Mouse (Mus musculus): ENCODE measurements around the gene Klhl6. TPM values are rescaled to one million over a fixed set of nuclear protein-coding genes. Genes with fewer than 3 reads are reported as not detected.
"Not testable (repeated sequence)": the region's sequence is repeated elsewhere in the genome, so short reads cannot be mapped to it uniquely, and the experiment has no call there.

The Klhl6 gene
- polyA plus RNA-seq, 1 experiment: 33.7 TPM

DNA sequence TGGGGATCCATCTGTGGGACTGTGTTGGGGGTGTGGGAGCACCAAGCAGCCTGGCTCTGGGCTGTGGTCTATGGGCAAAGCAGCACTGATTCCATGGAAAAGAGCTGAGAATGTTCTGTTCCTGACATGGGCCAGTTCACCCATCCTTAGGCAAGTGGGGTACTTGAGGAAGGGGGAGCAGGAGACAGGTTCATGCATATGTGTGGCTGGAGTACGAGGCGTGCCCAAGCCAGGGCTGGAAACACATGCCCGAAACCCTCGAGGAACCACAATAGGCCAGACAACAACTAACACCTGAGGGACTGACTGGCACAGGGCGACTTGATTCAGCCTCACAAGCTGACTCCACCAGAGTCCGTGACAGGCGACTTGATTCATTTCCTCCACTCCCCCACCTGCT is 14.8 kb upstream of the Klhl6 start:
- WGBS: 96% methylated on average over 7 of the region's 7 CpGs

DNA sequence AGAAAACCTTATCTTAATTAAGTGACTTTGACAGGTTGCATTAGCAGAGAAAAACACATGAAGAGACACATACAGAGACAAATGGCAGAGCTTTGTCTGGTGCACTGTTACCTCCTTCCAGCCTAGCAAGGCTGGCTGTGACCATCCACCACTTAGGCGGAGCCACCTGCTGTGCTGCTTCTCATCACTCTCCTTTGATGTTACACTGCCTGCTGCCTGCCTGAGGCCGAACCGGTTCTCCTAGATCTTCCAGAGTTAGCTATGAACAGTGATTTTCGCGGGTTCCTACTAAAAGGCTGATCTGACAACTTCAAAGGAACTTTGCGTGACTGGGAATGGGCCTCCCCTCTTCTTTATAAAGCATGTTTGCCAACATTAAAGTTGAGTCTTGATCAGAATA is 14.1 kb upstream of the Klhl6 start:
- H3K27ac ChIP-seq (ENCODE audit: insufficient read depth, low read length); DNase-seq (ENCODE audit: low read depth in 1 of 2, low spot score in 2 of 2); H3K4me1 ChIP-seq (ENCODE audit: control insufficient read depth, insufficient read depth, insufficient read length); H3K4me3 ChIP-seq (ENCODE audit: extremely low read depth, insufficient read depth, insufficient read length); H3K27me3 ChIP-seq (ENCODE audit: control insufficient read depth, insufficient read depth, low read length); H3K36me3 ChIP-seq (ENCODE audit: control insufficient read depth, insufficient read depth, low read length): not testable (repeated sequence)
- 72% methylated on average over 6 of the region's 6 CpGs for whole genome bisulfite sequencing

More for the DNA sequence above, 14.8 kb upstream of the Klhl6 start:
- DNase-seq (ENCODE audit: low read depth in 1 of 2, low spot score in 2 of 2): no peak
- no peaks in the 10 kb centered on the region for H3K4me1 ChIP-seq (ENCODE audit: control insufficient read depth, insufficient read depth, insufficient read length)
- TF ChIP-seq CTCF (IDR thresholded peaks at IDR 0.05; ENCODE audit: extremely low read depth, insufficient read depth, insufficient read length, insufficient replicate concordance): no peak
- no peak for TF ChIP-seq POLR2A (IDR thresholded peaks at IDR 0.05; ENCODE audit: low read depth, low read length)
- H3K27me3 ChIP-seq (ENCODE audit: control insufficient read depth, insufficient read depth, low read length): no peaks in the 10 kb centered on the region
- H3K27ac ChIP-seq (ENCODE audit: insufficient read depth, low read length): no peak overlapping the region
- H3K36me3 ChIP-seq (ENCODE audit: control insufficient read depth, insufficient read depth, low read length): no peaks in the 10 kb centered on the region
- H3K4me3 ChIP-seq (ENCODE audit: extremely low read depth, insufficient read depth, insufficient read length): no peak overlapping the region

DNA sequence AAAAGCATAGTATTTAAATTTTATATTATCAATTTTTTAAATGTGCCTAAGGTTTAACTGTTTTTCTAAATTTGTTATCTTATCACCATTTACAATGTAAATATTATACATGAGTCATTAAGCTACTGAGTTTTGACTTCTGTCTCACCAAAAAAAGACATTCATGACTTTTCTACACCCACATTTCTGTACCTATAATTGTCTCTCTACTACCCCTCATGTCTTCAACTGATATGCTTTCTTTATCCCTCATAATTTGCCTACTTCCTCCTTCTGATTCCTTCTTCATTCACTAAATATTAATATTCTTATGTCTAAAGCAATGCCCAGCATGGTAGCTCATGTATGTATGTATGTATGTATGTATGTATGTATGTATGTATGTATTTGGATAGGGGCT is 13.0 kb upstream of the Klhl6 start:
- H3K27ac ChIP-seq (ENCODE audit: insufficient read depth, low read length): no peak overlapping the region
- no peaks in the 10 kb centered on the region for H3K4me1 ChIP-seq (ENCODE audit: control insufficient read depth, insufficient read depth, insufficient read length)
- no peaks in the 10 kb centered on the region for H3K27me3 ChIP-seq (ENCODE audit: control insufficient read depth, insufficient read depth, low read length)
- H3K4me3 ChIP-seq (ENCODE audit: extremely low read depth, insufficient read depth, insufficient read length): no peak overlapping the region
- H3K36me3 ChIP-seq (ENCODE audit: control insufficient read depth, insufficient read depth, low read length): no peaks in the 10 kb centered on the region
- no peak for TF ChIP-seq POLR2A (IDR thresholded peaks at IDR 0.05; ENCODE audit: low read depth, low read length)
- DNase-seq (ENCODE audit: low read depth in 1 of 2, low spot score in 2 of 2): no peak

DNA sequence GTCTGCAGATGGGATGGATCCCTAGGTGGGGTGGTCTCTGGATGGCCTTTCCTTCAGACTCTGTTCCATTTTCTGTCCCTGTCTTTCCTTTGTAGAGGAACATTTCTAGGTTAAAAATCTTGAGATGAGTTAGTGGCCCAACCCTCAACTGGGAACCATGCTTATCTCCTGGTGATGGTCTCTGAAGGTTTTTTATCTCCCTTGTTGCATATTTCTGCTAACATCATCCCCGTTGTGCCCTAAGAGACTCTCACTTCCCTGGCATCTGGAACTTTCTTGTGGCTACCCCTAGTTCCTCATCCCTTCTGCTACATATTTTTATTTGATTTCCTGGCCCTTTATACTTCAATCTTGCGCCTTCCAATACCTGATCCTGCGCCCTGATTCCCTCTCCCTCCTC is 10.4 kb upstream of the Klhl6 start:
- no peak for TF ChIP-seq CTCF (IDR thresholded peaks at IDR 0.05; ENCODE audit: extremely low read depth, insufficient read depth, insufficient read length, insufficient replicate concordance)
- no peak for TF ChIP-seq POLR2A (IDR thresholded peaks at IDR 0.05; ENCODE audit: low read depth, low read length)
- Histone ChIP-seq H3K4me3 (ENCODE audit: extremely low read depth, insufficient read depth, insufficient read length) (no peak overlapping the region), H3K4me1 (ENCODE audit: control insufficient read depth, insufficient read depth, insufficient read length) (no peaks in the 10 kb centered on the region), H3K36me3 (ENCODE audit: control insufficient read depth, insufficient read depth, low read length) (no peaks in the 10 kb centered on the region), H3K27ac (ENCODE audit: insufficient read depth, low read length) (no peak overlapping the region), H3K27me3 (ENCODE audit: control insufficient read depth, insufficient read depth, low read length) (no peaks in the 10 kb centered on the region)
- 57% methylated on average over 3 of the region's 3 CpGs for WGBS
- DNase-seq (ENCODE audit: low read depth in 1 of 2, low spot score in 2 of 2): no peak

DNA sequence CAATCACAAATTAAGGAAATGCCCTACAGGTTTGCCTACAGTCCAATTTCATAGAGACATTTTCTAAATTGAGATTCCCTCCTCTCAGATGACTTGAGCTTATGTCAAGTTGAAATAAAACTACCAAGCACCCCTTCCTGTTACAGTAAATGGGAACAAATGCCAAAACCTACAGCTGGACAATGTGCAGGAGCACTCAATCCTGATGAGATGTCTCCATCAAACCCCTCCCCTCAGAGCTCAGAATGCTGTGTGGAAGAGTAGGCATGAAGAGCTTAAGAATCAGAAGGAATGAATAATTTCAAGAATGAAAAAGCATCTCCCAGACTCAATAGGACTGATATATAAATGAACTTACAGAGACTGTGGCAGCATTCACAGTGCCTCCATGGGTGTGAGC is 7.7 kb upstream of the Klhl6 start:
- DNase-seq (ENCODE audit: low read depth in 1 of 2, low spot score in 2 of 2): no peak
- no peak for TF ChIP-seq POLR2A (IDR thresholded peaks at IDR 0.05; ENCODE audit: low read depth, low read length)
- no peak for TF ChIP-seq CTCF (IDR thresholded peaks at IDR 0.05; ENCODE audit: extremely low read depth, insufficient read depth, insufficient read length, insufficient replicate concordance)
- Histone ChIP-seq H3K27ac (ENCODE audit: insufficient read depth, low read length) (no peak overlapping the region), H3K36me3 (ENCODE audit: control insufficient read depth, insufficient read depth, low read length) (no peaks in the 10 kb centered on the region), H3K4me1 (ENCODE audit: control insufficient read depth, insufficient read depth, insufficient read length) (no peaks in the 10 kb centered on the region), H3K4me3 (ENCODE audit: extremely low read depth, insufficient read depth, insufficient read length) (no peak overlapping the region), H3K27me3 (ENCODE audit: control insufficient read depth, insufficient read depth, low read length) (no peaks in the 10 kb centered on the region)

DNA sequence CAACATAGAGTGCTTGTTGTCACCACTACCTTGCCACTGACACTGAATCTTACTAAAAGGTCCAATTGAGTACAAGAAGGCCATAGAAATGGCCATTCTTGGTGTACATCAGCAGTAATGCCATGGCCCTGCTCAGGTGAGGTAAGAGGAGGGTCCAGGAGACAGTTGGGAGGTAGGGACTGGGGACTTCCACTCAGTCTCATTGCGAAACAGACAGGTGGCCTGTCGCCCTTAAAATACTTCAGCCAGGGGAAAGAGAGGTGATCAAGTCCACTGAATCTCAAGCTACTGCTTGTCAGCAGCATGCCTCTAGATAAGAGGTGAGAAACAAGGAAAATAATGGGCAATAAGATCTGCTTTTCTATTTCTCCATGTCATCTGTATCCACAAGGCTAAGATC is 4.8 kb upstream of the Klhl6 start:
- WGBS: 83% methylated on average over 2 of the region's 2 CpGs
- Histone ChIP-seq H3K27ac (ENCODE audit: insufficient read depth, low read length) (no peak overlapping the region), H3K4me1 (ENCODE audit: control insufficient read depth, insufficient read depth, insufficient read length) (peaks cover 2% of the 10 kb centered on the region; the same call in 1 of the 2 replicates), H3K27me3 (ENCODE audit: control insufficient read depth, insufficient read depth, low read length) (no peaks in the 10 kb centered on the region), H3K36me3 (ENCODE audit: control insufficient read depth, insufficient read depth, low read length) (no peaks in the 10 kb centered on the region), H3K4me3 (ENCODE audit: extremely low read depth, insufficient read depth, insufficient read length) (no peak overlapping the region)
- TF ChIP-seq CTCF (IDR thresholded peaks at IDR 0.05; ENCODE audit: extremely low read depth, insufficient read depth, insufficient read length, insufficient replicate concordance) (no peak), POLR2A (IDR thresholded peaks at IDR 0.05; ENCODE audit: low read depth, low read length) (no peak)
- DNase-seq (ENCODE audit: low read depth in 1 of 2, low spot score in 2 of 2): no peak

DNA sequence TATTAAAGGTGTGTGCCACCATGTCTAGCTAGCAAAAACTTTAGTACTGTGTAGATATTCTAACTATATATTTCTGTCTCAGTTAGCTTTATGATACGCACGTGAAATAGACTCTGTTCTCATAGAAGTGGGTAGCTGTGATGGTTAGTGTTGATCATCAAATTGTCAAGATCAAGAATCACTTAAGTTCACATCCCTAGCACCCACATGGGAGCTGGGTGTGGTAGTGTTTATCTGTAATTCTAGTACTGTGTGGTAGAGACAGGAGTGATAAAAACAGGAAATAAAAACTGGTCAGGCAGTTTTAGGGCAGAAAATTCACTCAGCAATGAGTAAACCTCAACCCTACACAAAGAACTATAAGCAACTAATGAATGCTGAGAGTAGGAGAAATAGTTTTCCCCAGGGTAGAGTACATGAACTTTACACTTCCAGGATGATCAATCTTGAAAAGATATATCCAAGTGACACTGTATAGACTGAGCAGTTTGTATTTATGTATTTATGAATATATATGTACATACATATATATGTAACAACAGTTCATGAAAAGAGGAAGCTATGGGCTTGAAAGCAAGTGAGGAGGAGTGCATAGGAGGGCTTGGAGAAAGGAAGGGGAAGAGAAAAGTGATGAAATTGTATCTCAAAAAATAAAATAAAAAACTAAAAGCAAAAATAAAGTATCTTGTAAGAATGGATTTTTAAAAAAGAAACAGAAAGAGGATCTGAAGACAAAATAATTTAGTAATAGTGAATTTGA is 2.2 kb upstream of the Klhl6 start:
- 63% methylated on average over 2 of the region's 2 CpGs for WGBS
- Histone ChIP-seq H3K4me3 (ENCODE audit: extremely low read depth, insufficient read depth, insufficient read length) (no peak overlapping the region), H3K4me1 (ENCODE audit: control insufficient read depth, insufficient read depth, insufficient read length) (peaks cover 2% of the 10 kb centered on the region; the same call in 1 of the 2 replicates), H3K27me3 (ENCODE audit: control insufficient read depth, insufficient read depth, low read length) (no peaks in the 10 kb centered on the region), H3K36me3 (ENCODE audit: control insufficient read depth, insufficient read depth, low read length) (no peaks in the 10 kb centered on the region), H3K27ac (ENCODE audit: insufficient read depth, low read length) (no peak overlapping the region; the same call in 1 of the 2 replicates)
- DNase-seq (ENCODE audit: low read depth in 1 of 2, low spot score in 2 of 2): no peak
- TF ChIP-seq POLR2A (IDR thresholded peaks at IDR 0.05; ENCODE audit: low read depth, low read length): no peak
- TF ChIP-seq CTCF (IDR thresholded peaks at IDR 0.05; ENCODE audit: extremely low read depth, insufficient read depth, insufficient read length, insufficient replicate concordance): no peak

All from spleen, adult 2 months (tissue).